Mouse (Mus musculus) spleen, adult 2 months (tissue): Measurements from ENCODE around the gene Rims1. TPM values are rescaled to one million over a fixed set of nuclear protein-coding genes. Genes with fewer than 3 reads are reported as not detected.

Source experiments
- DNase-seq, 2 experiments: peaks; one replicate each; pipeline versions ENCODE4 v3.0.0 to v3.0.0-alpha.2; 2012 to 2021; ENCODE audit warnings: low spot score in 2 of 2, low read depth in 1 of 2
- H3K27ac ChIP-seq: fragments of 200-500 bp; 2 replicates; pipeline ENCODE4 v1.5.1; 2012; ENCODE audit warnings: low read length, inconsistent platforms; ENCODE audit not compliant: insufficient read depth
- H3K27me3 ChIP-seq: fragments of 200-500 bp; 2 replicates; pipeline ENCODE4 v1.6.1; 2012; ENCODE audit warnings: mild to moderate bottlenecking, moderate library complexity, low read length, inconsistent platforms; ENCODE audit not compliant: control insufficient read depth, insufficient read depth
- H3K36me3 ChIP-seq: fragments of 200-500 bp; 2 replicates; pipeline ENCODE4 v1.6.1; 2012; ENCODE audit warnings: mild to moderate bottlenecking, low read length, inconsistent platforms; ENCODE audit not compliant: control insufficient read depth, insufficient read depth
- H3K4me1 ChIP-seq: fragments of 200-500 bp; 2 replicates; pipeline ENCODE4 v1.6.1; 2011; ENCODE audit warnings: inconsistent platforms; ENCODE audit not compliant: control insufficient read depth, insufficient read depth, insufficient read length
- H3K4me3 ChIP-seq: fragments of 200-500 bp; 2 replicates; pipeline ENCODE4 v1.5.1; 2011; ENCODE audit warnings: mild to moderate bottlenecking, inconsistent platforms; ENCODE audit not compliant: insufficient read depth, insufficient read length; ENCODE audit errors: extremely low read depth
- CTCF ChIP-seq: fragments of 200-500 bp; IDR thresholded peaks from 2 replicates; pipeline ENCODE4 v1.5.1; 2011; ENCODE audit warnings: mild to moderate bottlenecking, inconsistent platforms; ENCODE audit not compliant: insufficient read depth, insufficient read length, insufficient replicate concordance; ENCODE audit errors: extremely low read depth
- POLR2A ChIP-seq: fragments of 200-500 bp; IDR thresholded peaks from 2 replicates; pipeline ENCODE4 v1.6.1; 2011; ENCODE audit warnings: low read depth, low read length, inconsistent platforms
- WGBS: fragments of 180-500 bp; shearing (Covaris S2); methylation state at CpG from one replicate; pipeline ENCODE4 v1.1.7; 2018; 5-methylcytosine and 5-hydroxymethylcytosine counted together
- polyA plus RNA-seq: library from polyadenylated mRNA; depleted of rRNA; stranded (reverse); fragments of >200 nt; gene quantifications from 2 replicates; pipeline ENCODE4 v1.2.3, GENCODE M21; 2012

Rims1 gene
- polyA plus RNA-seq, 1 experiment: 0.05 TPM

GRCm38 (mm10) chr1:22293953-22294352, 511.8 kb downstream of the Rims1 start:
- Histone ChIP-seq H3K27me3 (no peaks in the 10 kb centered on the region), H3K4me1 (no peaks in the 10 kb centered on the region), H3K27ac (no peak overlapping the region), H3K36me3 (no peaks in the 10 kb centered on the region), H3K4me3 (no peak overlapping the region)
- 43% methylated on average over 3 of the region's 3 CpGs for WGBS
- DNase-seq: no peak
- TF ChIP-seq CTCF (no peak), POLR2A (no peak)

DNA sequence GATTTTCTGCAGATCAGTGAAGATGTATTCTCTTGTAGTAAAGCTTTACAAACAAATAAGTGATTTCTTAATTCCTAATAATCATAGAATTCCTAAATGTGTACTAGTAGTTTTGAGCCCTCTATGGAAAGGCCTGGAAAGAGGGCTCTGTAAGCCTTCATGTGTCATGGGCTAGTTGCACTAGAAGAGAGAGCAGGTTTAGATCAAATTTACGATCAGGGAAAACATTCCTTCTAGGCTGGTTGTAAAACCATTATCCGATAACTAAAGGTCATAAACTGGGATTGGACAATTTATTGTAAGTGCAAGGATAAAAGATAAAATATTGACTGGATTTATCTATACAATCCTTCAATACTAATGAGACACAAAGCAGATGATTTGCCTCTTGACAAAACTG, 512.5 kb downstream of the Rims1 start:
- TF ChIP-seq CTCF (no peak), POLR2A (no peak)
- H3K36me3 ChIP-seq: no peaks in the 10 kb centered on the region
- no peak overlapping the region for H3K27ac ChIP-seq
- H3K4me3 ChIP-seq: no peak overlapping the region
- DNase-seq: no peak
- WGBS: 84% methylated on average over 2 of the region's 2 CpGs
- no peaks in the 10 kb centered on the region for H3K4me1 ChIP-seq
- H3K27me3 ChIP-seq: no peaks in the 10 kb centered on the region

DNA sequence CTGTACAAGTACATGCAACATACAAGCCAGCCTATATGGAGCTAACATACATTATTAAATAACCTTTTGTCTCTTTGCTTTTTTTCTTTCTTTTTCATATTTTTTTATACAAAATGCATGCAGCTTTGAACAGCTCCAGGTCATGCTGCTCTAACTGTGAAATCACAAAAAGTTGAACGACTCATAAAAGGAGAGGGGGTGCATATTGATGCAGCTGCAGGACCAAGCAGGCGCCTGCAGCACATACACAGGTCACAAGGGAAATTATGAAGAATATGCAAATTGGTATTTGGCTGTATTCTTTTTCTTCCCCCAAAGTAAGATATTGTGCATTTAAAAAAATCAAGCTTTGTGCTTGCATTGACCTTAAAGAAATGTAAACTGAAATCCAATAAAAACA, 519.0 kb downstream of the Rims1 start:
- Histone ChIP-seq H3K4me3 (no peak overlapping the region), H3K27ac (no peak overlapping the region), H3K4me1 (no peaks in the 10 kb centered on the region), H3K36me3 (no peaks in the 10 kb centered on the region), H3K27me3 (no peaks in the 10 kb centered on the region)
- TF ChIP-seq POLR2A (no peak), CTCF (no peak)
- DNase-seq: no peak
- 78% methylated on average over 2 of the region's 2 CpGs for WGBS

DNA sequence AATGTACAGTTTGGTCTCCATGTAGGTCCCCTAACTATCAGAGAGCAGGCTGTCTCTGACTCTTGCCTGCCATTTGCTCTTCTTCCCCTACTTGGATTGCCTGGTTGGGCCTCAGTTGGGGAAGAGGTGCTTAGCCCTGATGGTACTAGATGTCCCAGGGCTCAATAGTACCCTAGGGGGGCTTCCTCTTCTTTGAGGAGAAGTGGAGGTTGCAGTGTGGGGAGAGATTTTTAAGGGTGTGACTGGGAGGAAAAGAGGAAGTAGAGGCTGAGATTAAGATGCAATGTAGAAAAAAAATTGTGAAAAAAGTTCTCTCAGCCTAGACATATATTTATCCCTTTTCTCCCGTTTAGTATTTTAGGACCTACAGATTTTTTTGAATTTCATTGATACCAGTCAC, 525.8 kb downstream of the Rims1 start:
- 33% methylated on average over 1 of the region's 1 CpGs for WGBS
- H3K36me3 ChIP-seq: no peaks in the 10 kb centered on the region
- TF ChIP-seq POLR2A: no peak
- TF ChIP-seq CTCF: no peak
- DNase-seq: no peak
- H3K27ac ChIP-seq: no peak overlapping the region
- H3K27me3 ChIP-seq: no peaks in the 10 kb centered on the region
- no peak overlapping the region for H3K4me3 ChIP-seq
- no peaks in the 10 kb centered on the region for H3K4me1 ChIP-seq

GRCm38 (mm10) chr1:22274081-22274480, 531.7 kb downstream of the Rims1 start:
- 75% methylated on average over 2 of the region's 2 CpGs for WGBS
- Histone ChIP-seq H3K27me3 (no peaks in the 10 kb centered on the region), H3K36me3 (no peaks in the 10 kb centered on the region), H3K4me3 (no peak overlapping the region), H3K27ac (no peak overlapping the region), H3K4me1 (no peaks in the 10 kb centered on the region)
- no peak for DNase-seq
- no peak for TF ChIP-seq CTCF

DNA sequence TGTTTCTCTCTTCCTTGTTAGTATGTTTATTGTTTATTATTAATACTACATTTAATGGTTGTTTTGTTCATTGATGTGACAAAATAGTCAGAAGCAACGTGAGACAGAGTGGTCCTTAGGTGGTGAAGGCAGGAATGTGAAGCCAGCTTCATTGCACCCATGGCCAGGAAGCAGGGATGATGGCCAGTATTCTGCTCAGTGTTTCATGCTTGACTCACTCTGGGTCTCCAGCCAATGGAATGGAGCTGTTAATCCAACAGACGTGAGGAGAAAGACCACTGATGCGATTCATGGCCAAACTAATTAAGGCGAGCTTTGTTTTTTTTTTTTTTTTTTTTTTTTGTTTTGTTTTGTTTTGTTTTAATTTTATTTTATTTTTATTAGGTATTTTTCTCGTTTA, 535.7 kb downstream of the Rims1 start:
- Histone ChIP-seq H3K4me1 (no peaks in the 10 kb centered on the region), H3K27me3 (no peaks in the 10 kb centered on the region), H3K27ac (no peak overlapping the region), H3K4me3 (no peak overlapping the region), H3K36me3 (no peaks in the 10 kb centered on the region)
- DNase-seq: no peak
- TF ChIP-seq CTCF (no peak), POLR2A (no peak)
- WGBS: 77% methylated on average over 5 of the region's 5 CpGs

- DNase-seq: peak; percentile 3 to 30
- H3K27ac ChIP-seq: no peak overlapping the region
- H3K4me1 ChIP-seq: no peaks in the 10 kb centered on the region
- H3K27me3 ChIP-seq: no peaks in the 10 kb centered on the region
- 46% methylated on average over 15 of the region's 15 CpGs for WGBS
- TF ChIP-seq POLR2A (no peak), CTCF (peak; percentile 71; the same call in 1 of the 2 replicates)
- no peaks in the 10 kb centered on the region for H3K36me3 ChIP-seq
- H3K4me3 ChIP-seq: no peak overlapping the region
These were observed 537.0 kb downstream of the Rims1 start for GRCm38 (mm10) chr1:22268581-22269359.
